Mouse (Mus musculus) testis, postnatal 10 days (tissue): ENCODE data around the gene Tmem229b.
"Not testable (repeated sequence)": the region's sequence is repeated elsewhere in the genome, so short reads cannot be mapped to it uniquely, and the experiment has no call there.

Experiments
- DNase-seq: peaks from one replicate; pipeline ENCODE4 v3.0.0; 2021; ENCODE audit warnings: low spot score

Tmem229b gene

GRCm38 (mm10) chr12:78952053-78952452 lies 55.4 kb downstream of the Tmem229b start:
- no peak for DNase-seq

DNA sequence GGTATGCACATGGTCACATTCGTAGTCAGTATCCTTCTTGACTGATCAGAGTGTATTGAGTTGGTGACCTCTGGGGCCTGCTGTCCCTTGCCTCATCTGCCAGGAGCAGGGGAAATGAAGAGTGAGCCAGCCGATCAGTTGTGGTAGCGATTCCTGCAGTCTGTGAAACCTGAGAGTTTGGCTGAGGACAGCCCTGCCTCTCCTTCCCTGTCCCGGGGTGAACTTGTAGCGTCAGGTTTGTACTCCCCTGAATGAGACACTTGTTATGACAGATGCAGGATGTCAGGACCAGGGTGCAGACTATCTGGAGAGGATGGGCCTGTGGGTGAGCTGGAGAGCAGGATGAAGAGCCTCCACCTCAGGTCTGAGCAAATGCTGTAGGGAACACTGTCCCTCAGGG lies 59.8 kb downstream of the Tmem229b start:
- DNase-seq = no peak

DNA sequence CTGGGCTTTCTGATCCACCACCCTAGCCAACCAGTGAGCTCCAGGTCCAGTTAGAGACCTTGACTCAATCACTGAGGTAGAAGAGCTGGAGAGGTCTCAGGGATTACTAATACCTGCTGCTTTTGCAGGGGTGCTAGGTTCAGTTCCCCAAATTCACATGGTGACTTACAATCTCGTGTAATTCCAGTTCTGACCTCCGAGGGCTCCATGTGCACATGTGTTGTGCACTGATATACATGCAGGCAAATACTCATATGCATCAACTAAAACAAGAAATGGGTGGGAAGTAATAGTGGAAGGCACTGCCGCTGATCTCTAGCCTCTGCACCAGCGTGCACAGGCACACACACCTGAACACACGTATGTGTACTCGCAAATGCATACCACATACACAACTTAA lies 60.3 kb downstream of the Tmem229b start:
- no peak for DNase-seq

DNA sequence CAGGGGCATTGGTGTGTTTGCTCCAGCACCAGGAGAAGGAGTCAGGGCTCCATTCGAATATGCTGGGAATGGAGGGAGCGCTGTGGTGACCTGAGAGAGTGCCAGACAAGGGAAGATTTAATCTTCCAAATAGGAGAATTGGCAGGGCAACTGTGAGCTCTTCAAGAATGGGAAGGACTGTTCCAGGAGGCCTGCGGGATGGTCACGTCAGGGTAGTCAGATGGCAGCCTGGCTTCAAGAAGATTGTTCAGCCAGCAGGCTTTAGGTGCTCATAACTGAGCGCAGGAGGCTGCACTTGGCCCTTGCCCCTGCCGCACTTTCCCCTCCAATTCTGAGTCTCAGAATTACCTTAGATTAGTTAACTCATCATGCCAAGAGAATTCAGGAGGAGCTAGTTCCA lies 64.5 kb downstream of the Tmem229b start:
- DNase-seq = no peak

- no peak for DNase-seq
Observed at GRCm38 (mm10) chr12:78940081-78940480, 67.3 kb downstream of the Tmem229b start.

GRCm38 (mm10) chr12:78939393-78940037 lies 67.9 kb downstream of the Tmem229b start:
- DNase-seq = no peak

DNA sequence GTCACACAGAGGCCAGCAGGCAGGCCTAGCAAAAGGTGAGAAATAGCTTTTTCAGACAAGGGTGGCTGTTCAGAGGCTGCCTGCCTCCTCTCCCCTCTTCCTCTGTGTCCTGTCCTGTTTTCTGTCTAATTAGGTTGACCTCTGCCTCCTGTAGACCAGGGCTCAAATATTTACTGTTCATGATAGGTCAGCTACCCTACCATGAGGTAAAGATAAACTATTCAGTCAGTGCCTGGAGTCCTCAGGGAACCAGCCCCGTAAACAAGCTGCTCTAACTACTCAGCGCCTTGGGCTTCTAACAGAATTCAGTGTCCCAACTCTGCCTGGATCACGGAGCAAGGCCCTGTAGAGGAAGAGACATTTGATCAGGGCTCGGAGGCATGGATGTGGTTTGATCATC lies 70.9 kb downstream of the Tmem229b start:
- DNase-seq = no peak

- no peak for DNase-seq
Observed at GRCm38 (mm10) chr12:78929900-78930299, 77.5 kb downstream of the Tmem229b start.

- peak; percentile 57 for DNase-seq
Observed at GRCm38 (mm10) chr12:78927287-78927686, 80.1 kb downstream of the Tmem229b start.

- no peak for DNase-seq
Observed at GRCm38 (mm10) chr12:78923539-78924189, 83.8 kb downstream of the Tmem229b start.

- DNase-seq = not testable (repeated sequence)
Observed at GRCm38 (mm10) chr12:78922977-78923376, 84.5 kb downstream of the Tmem229b start.

DNA sequence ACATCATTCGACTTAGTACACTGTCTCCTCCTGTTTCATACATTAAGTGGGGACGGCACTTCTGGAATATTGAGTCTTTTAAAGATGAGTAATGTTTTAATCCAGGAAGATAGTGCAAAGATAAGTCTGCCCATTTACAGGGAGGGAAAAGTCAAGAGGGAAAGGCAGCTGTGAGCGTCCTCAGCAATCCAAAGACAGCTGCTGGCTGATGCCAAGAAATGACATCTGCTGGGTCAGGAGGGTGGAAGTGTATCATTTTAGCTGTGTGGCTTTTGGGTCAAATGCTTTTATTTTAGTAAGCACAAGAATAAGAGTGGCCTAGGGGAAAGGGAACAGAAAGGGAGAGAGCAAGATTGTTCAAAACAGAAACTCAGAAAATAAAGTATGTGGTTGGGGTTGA lies 85.4 kb downstream of the Tmem229b start:
- no peak for DNase-seq

DNA sequence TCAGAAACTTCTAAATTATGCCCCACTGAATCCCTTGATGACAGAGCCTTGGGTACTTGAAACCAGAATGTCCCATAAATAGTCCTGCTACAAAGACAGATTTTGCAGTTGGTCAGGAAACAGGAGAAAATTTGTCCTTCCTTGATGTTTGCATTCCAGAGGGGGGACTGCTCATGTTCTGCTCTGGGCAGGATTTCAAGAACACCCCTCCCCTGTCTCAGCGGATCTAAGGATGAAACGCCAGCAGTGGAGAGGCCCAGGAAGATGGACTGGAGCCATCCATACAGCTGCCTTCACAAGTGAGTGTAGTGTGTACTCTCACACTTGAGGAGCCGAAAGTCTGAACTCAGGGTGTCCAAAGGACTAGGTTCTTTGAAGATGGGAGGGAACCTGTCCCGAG lies 86.0 kb downstream of the Tmem229b start:
- no peak for DNase-seq

DNA sequence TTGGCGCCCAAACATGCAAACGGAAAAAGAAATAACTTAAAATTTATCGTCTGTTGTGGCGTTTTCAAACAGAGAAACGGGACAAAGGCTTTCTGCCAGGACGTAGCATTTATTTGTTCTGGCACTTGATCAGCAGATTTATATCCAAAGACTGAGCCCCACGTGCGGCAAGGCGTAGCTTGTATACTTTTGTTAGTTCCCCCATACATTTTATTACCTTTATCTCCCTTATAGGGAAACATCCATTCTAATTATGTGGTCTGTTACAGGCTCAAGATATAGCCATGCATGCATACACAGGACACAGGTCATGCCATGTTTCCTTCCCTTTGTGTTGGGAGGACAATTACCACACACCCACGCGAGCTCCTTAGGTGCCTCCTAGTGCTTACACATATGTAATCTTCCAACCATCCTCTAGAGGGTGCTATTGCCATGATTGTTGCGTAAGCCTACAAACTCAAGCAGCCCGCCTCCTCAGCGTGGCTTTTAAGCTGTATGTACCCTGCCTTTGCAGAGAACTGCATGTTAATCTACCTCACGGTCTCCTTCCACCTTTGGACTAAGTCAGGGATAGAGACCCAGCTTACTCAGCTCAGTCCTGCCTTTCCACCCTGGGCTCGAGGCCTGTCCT lies 88.2 kb downstream of the Tmem229b start:
- DNase-seq = peak; percentile 54

DNA sequence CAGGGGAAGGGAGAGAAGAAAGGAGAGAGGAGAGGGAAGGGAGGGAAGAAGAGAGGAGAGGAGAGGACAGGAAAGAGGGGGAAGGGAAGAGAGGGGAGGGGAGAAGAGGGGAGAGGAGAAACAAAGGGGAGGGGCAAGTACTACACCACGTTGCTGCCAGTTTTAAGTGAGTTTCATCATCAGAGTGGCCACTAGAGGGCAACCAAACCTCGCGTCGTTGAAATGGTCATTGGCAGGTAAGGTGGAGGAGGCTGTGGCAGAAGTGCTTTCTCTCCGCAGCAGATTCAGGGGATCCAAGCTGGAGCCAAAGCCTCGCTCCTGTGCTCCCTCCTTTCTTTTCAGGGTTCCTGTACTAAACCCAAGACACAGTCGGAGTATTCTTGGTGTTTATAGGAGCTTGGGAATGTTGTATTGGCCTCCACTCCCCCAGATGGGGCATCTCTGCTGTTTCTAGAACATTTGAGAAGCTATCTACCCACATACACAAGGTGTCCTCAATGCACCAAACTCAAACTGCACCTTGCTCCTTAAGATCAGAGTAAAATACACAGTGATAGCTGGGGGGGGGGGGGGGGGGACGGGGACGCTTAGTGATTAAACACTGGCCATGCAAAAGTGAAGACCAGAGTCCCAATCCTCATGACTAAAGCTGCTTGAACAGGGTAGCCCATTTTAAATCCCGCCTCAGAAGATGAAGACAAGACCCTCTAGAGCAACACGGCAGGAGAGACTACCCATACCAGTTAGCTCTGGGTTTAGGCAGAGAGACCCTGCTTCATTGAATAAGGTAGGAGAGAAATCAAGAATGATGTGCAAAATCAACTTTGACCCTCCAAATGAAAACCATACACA lies 89.0 kb downstream of the Tmem229b start:
- peak; percentile 83 for DNase-seq

DNA sequence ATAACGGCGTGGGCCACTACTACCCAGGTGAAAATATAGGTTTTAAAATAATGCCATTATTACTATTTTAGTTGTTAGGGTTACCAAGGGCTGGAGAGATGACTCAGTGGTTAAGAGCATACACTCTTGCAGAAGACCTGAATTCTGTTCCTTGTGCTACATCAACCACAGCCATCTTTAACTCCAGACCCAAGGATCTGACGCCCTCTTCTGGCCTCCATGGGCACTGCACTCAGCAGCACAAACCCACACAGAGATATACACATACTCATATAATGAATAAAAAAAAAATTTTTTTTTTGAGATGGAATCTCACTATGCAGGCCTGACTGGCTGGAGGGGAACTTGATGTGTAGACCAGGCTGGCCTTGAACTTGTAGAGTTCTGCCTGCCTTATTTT lies 91.1 kb downstream of the Tmem229b start:
- no peak for DNase-seq

- DNase-seq = no peak
Observed at GRCm38 (mm10) chr12:78915561-78915960, 91.9 kb downstream of the Tmem229b start.

DNA sequence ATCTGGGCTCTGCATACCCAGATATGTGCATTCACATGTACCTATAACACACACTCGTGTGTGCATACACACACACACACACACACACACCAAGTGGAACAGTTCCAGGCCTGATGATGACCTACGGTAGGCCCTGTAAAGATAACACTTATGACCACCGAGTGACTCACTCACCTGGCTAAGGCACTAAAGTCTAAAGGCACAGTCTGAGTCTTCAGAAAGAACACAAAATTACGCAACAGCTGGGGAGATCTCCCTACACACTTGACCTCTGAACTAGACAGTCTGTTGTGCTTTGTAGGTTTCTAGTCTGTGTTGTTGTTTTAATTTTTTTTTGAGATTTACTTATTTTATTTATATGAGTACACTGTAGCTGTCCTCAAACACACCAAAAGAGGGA lies 93.0 kb downstream of the Tmem229b start:
- no peak for DNase-seq
